Mouse (Mus musculus) left cerebral cortex, postnatal 4 days (tissue): Measurements from ENCODE around the gene Yipf1. TPM values are rescaled to one million over a fixed set of nuclear protein-coding genes. Genes with fewer than 3 reads are reported as not detected.
"Not testable (repeated sequence)": the region's sequence is repeated elsewhere in the genome, so short reads cannot be mapped to it uniquely, and the experiment has no call there.

Experiments used
- DNase-seq: peaks from one replicate; pipeline ENCODE4 v3.0.0-alpha.2; 2022
- intact Hi-C: fragments of 180-260 bp; cut with DNase I; formaldehyde crosslinking; loops from one replicate; pipeline ENCODE4 v1.15.1; 2025
- total RNA-seq, 2 experiments: library from RNA; stranded (reverse); gene quantifications; 2 replicates each; pipeline ENCODE4 v1.2.3; 2021

Gene Yipf1
- total RNA-seq, 2 experiments from 2014 or later, result 42.4 to 46.0 TPM

GRCm38 (mm10) chr4:107321041-107321440 is 6.9 kb downstream of the Yipf1 start:
- intact Hi-C loops, result no loop called here
- DNase-seq, result no peak

- intact Hi-C loops, result no loop called here
- no peak for DNase-seq
Observed at GRCm38 (mm10) chr4:107323113-107323512, 8.9 kb downstream of the Yipf1 start.

- DNase-seq, result no peak
- intact Hi-C loops, result no loop called here
Observed at GRCm38 (mm10) chr4:107328530-107328929, 14.4 kb downstream of the Yipf1 start.

GRCm38 (mm10) chr4:107333514-107333913 is 19.4 kb downstream of the Yipf1 start:
- DNase-seq, result no peak
- intact Hi-C loops, result no loop called here

- intact Hi-C loops, result no loop called here
- DNase-seq, result no peak
Observed at GRCm38 (mm10) chr4:107336356-107336755, 22.2 kb downstream of the Yipf1 start.

GRCm38 (mm10) chr4:107337455-107337854 is 23.3 kb downstream of the Yipf1 start:
- intact Hi-C loops, result no loop called here
- no peak for DNase-seq

- DNase-seq, result peak; percentile 44
- intact Hi-C loops, result loop anchor here (10.0 kb wide), 1 partner anchor 157 kb away; no protein-coding TSS in a partner anchor
Observed at GRCm38 (mm10) chr4:107341354-107341753, 27.2 kb downstream of the Yipf1 start.

- intact Hi-C loops, result loop anchor here (5.0 to 10.0 kb wide), 2 partner anchors 92 to 160 kb away; partner anchors contain the start of genes Hspb11 and Lrrc42
Observed at GRCm38 (mm10) chr4:107344612-107345011, 30.4 kb downstream of the Yipf1 start.

GRCm38 (mm10) chr4:107347221-107347620 is 33.1 kb downstream of the Yipf1 start:
- intact Hi-C loops, result loop anchor here (5.0 to 10.0 kb wide), 2 partner anchors 95 to 162 kb away; partner anchors contain the start of genes Hspb11 and Lrrc42
- DNase-seq, result no peak

More at GRCm38 (mm10) chr4:107344612-107345011, 30.4 kb downstream of the Yipf1 start:
- no peak for DNase-seq

- intact Hi-C loops, result loop anchor here (5.0 to 10.0 kb wide), 2 partner anchors 96 to 164 kb away; partner anchors contain the start of genes Hspb11 and Lrrc42
- peak; percentile 72 for DNase-seq
Observed at GRCm38 (mm10) chr4:107348529-107349310, 34.6 kb downstream of the Yipf1 start.

GRCm38 (mm10) chr4:107349311-107350008 is 35.3 kb downstream of the Yipf1 start:
- DNase-seq, result peak; percentile 37
- intact Hi-C loops, result loop anchor here (5.0 to 10.0 kb wide), 2 partner anchors 97 to 165 kb away; partner anchors contain the start of genes Hspb11 and Lrrc42

- intact Hi-C loops, result no loop called here
- no peak for DNase-seq
Observed at GRCm38 (mm10) chr4:107351368-107351767, 37.2 kb downstream of the Yipf1 start.

- intact Hi-C loops, result no loop called here
- no peak for DNase-seq
Observed at GRCm38 (mm10) chr4:107353612-107354011, 39.4 kb downstream of the Yipf1 start.

GRCm38 (mm10) chr4:107354126-107354525 is 40.0 kb downstream of the Yipf1 start:
- DNase-seq, result no peak
- intact Hi-C loops, result no loop called here

GRCm38 (mm10) chr4:107354543-107354942 is 40.4 kb downstream of the Yipf1 start:
- intact Hi-C loops, result no loop called here

GRCm38 (mm10) chr4:107357172-107357571 is 43.0 kb downstream of the Yipf1 start:
- DNase-seq, intact Hi-C loops: not testable (repeated sequence)

More at GRCm38 (mm10) chr4:107354543-107354942, 40.4 kb downstream of the Yipf1 start:
- DNase-seq, result no peak

- DNase-seq, result peak; percentile 82
Observed at GRCm38 (mm10) chr4:107358460-107358859, 44.3 kb downstream of the Yipf1 start.

GRCm38 (mm10) chr4:107360457-107361145 is 46.4 kb downstream of the Yipf1 start:
- intact Hi-C loops, result no loop called here
- DNase-seq, result no peak

More at GRCm38 (mm10) chr4:107358460-107358859, 44.3 kb downstream of the Yipf1 start:
- intact Hi-C loops, result no loop called here

GRCm38 (mm10) chr4:107362755-107363154 is 48.6 kb downstream of the Yipf1 start:
- intact Hi-C loops, result no loop called here
- no peak for DNase-seq

- DNase-seq, result no peak
- intact Hi-C loops, result no loop called here
Observed at GRCm38 (mm10) chr4:107363573-107363972, 49.4 kb downstream of the Yipf1 start.

GRCm38 (mm10) chr4:107364190-107364639 is 50.1 kb downstream of the Yipf1 start:
- DNase-seq, result peak; percentile 10
- intact Hi-C loops, result no loop called here
